Mouse (Mus musculus) megakaryocyte, adult 5-6 weeks (primary cell): ENCODE measurements around the gene Kcnip3. TPM values are rescaled to one million over a fixed set of nuclear protein-coding genes. Genes with fewer than 3 reads are reported as not detected.

Source experiments
- ATAC-seq: 2 replicates; pipeline ENCODE4 v1.8.0; 2016; ENCODE audit warnings: mild to moderate bottlenecking, inconsistent platforms; ENCODE audit not compliant: poor library complexity, severe bottlenecking
- total RNA-seq, 2 experiments: library from RNA; stranded (forward) in 1 of 2; stranded (reverse) in 1 of 2; fragments of 153-499, 151-499 nt in 1 of 2; fragments of 221-1000, 200-1000 nt in 1 of 2; gene quantifications; 2 replicates each; pipeline versions ENCODE4 v1.2.3 to v1.2.4; 2015 to 2017

The Kcnip3 gene
- total RNA-seq, 2 experiments from 2014 or later, result 0.62 to 3.5 TPM

- ATAC-seq, result no peak
Observed at GRCm38 (mm10) chr2:127472279-127472678, 49.6 kb downstream of the Kcnip3 start.

DNA sequence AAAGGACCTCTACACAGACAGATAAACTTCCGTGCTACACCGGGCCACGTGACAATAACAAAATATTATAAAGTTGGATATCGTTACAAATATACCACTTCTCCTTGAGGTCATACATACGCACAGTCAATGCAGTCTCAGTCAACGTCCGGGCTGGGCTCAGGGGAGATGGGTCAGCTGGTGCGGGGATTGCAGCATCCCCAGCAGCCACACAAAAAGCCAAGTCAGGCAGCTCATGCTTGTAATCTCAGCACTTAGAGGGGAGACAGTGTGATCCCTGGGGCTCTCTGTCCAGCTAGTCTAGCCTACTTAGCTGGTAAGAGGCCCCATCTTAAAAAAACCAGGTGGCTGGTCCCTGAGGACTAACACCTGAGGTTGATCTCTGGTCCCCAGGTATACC is 50.6 kb downstream of the Kcnip3 start:
- no peak for ATAC-seq

GRCm38 (mm10) chr2:127470661-127471060 is 51.2 kb downstream of the Kcnip3 start:
- no peak for ATAC-seq

- ATAC-seq, result no peak
Observed at GRCm38 (mm10) chr2:127470183-127470582, 51.7 kb downstream of the Kcnip3 start.

- ATAC-seq, result peak; percentile 90
Observed at GRCm38 (mm10) chr2:127462314-127462713, 59.6 kb downstream of the Kcnip3 start.

GRCm38 (mm10) chr2:127461351-127461750 is 60.5 kb downstream of the Kcnip3 start:
- ATAC-seq, result no peak

DNA sequence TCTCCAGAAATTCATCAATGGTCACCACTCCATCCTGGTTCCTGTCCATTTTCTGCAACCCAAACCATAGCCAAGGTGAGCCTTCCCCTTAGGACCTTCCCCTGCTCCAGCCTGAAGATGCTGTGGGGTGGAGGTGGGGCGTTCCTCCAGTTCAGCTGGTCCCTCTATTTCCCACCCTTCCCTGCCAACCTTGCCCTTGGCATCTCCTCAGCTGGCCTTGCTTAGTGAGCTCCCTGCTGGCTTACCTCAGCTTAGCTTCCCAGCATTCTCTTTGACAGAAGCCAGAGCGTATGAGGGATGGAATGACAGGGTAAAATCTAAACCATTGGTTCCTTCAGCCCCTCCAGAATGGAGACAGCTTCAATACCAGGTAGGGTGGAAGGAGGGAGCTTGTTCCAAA is 62.6 kb downstream of the Kcnip3 start:
- ATAC-seq, result no peak

GRCm38 (mm10) chr2:127453764-127454163 is 68.1 kb downstream of the Kcnip3 start:
- ATAC-seq, result peak; percentile 72

- ATAC-seq, result no peak
Observed at GRCm38 (mm10) chr2:127453141-127453540, 68.8 kb downstream of the Kcnip3 start.

DNA sequence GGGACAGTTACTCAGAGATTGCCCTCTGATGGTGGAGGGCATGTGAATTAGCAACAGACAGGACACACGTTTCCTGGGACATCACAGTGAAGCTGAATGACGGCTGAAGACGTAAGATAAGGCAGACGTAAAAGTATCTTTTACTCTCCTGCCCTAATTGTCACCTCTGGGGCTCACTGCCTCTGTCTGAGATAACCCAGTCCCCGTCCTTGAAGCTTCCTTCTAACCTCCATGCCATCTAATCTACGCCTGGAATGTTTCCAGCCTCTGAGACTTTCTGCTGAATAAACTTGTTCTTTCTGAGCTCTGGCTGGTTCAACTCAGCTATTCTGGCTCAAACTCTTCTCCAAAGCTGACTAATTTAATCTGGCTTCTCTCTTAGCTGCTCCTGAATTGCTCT is 70.1 kb downstream of the Kcnip3 start:
- no peak for ATAC-seq

GRCm38 (mm10) chr2:127449691-127450090 is 72.2 kb downstream of the Kcnip3 start:
- no peak for ATAC-seq

DNA sequence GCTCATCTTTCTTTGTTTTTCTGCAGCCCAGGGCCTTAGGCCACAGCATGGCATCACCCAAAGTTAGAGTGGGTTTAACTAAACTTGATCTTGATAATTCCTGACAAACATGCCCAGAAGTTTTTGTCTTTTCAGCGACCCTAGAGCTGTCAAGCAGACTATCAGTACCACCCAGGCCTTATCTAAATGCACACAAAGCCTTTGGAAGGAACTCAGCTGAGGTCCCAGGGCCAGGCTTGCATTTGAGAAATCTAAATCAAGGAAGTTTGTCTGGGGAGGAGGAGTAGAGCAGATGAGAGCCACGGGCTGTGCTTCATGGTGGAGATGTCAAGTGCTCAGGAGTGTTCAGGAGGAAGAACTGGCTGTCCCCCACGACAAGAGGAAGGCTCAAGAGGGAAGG is 75.0 kb downstream of the Kcnip3 start:
- no peak for ATAC-seq

DNA sequence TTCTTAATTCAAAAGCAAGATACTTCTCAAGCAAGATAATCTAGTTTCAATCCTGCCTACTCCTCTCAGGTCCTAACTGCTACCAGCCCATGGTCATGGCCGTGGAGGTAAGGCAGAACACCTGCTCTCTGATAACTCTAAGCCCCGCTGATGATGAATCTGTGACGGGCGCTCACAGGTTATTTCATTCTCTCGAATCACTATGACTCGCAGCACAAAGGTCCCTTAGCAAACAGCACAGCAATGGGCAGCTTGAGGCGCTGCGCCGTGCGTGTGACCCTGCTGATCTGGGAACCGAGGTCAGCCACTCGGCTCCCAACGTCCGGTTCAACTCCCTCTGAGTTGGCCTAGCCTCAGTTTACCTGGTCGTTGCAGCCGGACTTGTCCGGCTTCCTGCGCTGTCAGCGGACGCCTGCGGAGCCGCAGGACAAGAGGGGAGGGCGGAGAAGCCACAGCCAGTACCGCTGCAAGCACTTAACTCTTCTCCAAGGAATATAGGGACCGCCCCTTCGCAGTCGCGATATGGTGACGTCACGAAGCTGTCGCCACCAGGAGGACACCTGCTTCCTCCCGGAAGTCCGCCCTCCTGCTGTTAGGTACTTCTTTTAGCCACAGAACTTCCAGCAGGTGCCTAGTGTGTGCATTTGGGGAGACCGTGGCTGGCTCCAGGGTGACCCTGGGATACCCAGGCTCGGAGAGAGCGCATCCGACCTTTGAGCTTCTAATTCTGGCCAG is 77.7 kb downstream of the Kcnip3 start, which contains the start of gene Fahd2a:
Fahd2a (minus strand) TSS at position 511 of the 735 bp plus-strand sequence.
- peak; percentile 94 for ATAC-seq

GRCm38 (mm10) chr2:127437697-127438096 is 84.2 kb downstream of the Kcnip3 start:
- no peak for ATAC-seq

- no peak for ATAC-seq
Observed at GRCm38 (mm10) chr2:127435554-127435953, 86.3 kb downstream of the Kcnip3 start.

DNA sequence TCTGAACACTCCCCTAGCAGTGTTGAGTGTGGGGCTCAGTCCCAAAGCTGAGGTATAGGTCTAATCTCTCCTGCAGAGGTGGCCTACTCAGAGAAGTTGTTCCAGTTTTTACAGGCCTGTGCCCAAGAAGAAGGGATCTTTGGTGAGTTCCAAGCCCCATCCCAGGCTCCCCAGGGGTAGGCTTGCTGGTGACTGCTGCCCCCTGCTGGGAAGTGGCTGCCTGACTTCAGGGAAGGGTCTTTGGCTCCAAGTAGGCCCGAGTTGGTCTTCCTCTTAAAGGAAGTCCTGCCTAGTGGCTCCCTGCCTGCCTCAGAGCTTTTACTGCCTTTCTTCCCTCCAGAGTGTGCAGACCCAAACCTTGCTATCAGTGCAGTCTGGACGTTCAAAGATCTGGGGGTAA is 86.8 kb downstream of the Kcnip3 start:
- no peak for ATAC-seq

- ATAC-seq, result no peak
Observed at GRCm38 (mm10) chr2:127433487-127434295, 88.2 kb downstream of the Kcnip3 start.

- ATAC-seq, result peak; percentile 49; the same call in 1 of the 2 replicates
Observed at GRCm38 (mm10) chr2:127430238-127430637, 91.7 kb downstream of the Kcnip3 start.

DNA sequence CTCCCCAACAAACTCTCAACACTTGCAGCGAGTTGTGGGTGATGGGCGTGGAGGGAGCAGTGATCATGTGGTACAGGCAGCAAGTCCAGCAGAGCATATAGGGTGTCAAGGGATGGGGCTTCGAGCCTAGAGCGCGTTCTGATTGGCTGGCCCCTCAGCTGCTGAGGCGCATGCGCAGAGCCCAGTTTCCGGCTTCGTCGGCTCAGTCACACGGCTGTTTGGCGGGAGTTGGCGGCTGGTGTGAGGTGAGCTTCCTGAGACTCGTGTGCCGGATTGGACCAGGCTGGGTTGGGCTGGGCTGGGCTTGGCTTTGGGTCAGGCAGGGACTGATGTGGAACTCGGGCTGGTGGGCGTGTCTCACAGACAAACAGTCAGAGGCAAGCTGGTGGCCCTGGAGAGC is 96.9 kb downstream of the Kcnip3 start, which contains the start of gene Gpat2:
Gpat2 (plus strand) TSS at position 223 of the 400 bp plus-strand sequence.
- no peak for ATAC-seq

GRCm38 (mm10) chr2:127418266-127418970 is 103.5 kb downstream of the Kcnip3 start:
- no peak for ATAC-seq

DNA sequence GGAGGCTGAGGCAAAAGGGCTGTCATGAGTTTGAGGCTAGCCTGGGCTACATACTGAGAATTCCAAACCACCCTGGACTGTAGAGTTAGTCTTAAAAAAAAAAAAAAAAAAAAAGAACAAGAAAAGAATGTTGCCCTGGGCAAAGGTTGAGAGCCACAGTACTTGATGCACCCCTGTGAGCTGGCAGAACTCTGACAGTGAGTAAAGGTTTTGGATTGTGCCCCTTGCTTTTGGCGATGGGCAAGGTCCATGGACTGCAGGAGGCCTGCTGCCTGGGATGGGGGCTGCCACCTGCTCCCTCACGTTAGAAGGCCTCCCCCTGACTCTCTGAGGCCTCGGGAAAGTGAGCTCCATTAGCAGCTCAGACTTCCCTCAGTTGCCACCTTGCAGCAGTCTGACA is 105.2 kb downstream of the Kcnip3 start:
- ATAC-seq, result no peak
